Mouse (Mus musculus) adrenal gland, postnatal 4 days (tissue): ENCODE measurements around the gene Rhof. TPM values are rescaled to one million over a fixed set of nuclear protein-coding genes. Genes with fewer than 3 reads are reported as not detected.

Source experiments
- DNase-seq, 2 experiments: peaks; one replicate each; pipeline ENCODE4 v3.0.0; 2021 to 2022; ENCODE audit warnings: low spot score in 2 of 2, mixed read lengths in 2 of 2
- long read RNA-seq, 2 experiments: library from polyadenylated mRNA; stranded (forward); transcript quantifications; one replicate each; pipeline ENCODE4 v2.0.0; 2021
- total RNA-seq, 2 experiments: library from RNA; stranded (reverse); gene quantifications; 2 replicates each; pipeline ENCODE4 v1.2.3; 2021

The Rhof gene
- total RNA-seq = 1 to 10 TPM; 1.8 TPM
- long read RNA-seq, experiment 1, partial matches to known transcripts = 0 of 1 reads
- long read RNA-seq, experiment 1, other reads (novel, unspliced or antisense) = 1 of 1 reads
- long read RNA-seq, experiment 2 = 0 reads

DNA sequence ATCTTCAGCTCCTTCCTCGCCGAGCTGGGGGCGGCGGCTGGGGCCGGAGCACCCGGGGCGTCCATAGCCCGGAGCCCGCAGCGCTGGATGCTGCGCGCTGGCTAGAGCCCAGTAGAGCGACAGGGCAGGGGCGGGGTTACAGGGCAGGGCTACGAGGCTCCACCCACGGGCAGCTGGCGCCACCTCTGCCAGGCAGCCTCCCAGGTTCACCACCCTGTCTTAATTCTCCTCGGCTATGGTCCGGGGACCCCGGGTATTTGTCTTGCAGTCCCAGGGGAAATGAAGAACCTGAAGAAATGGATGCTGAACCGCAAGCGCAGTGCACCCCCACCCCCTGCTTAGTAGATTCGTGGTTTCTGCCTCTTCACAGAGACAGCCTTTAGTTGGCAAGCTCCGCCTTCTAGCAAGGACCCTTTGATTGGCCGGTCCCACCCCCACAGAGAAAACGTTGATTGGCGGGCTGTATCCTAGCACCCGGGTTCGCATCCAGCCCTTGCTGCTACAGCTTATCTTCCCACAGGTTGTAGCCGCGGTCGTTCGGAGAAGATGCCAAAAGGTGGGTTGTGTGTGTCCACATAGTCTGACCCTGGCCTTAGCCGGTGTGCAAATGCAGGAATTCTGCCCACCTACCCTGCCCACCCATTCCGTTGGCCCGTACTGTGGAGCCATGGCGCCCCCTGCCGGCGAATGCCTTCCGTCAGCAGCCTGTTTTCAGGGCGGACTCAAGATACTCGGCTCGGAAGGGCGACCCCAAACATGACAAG lies at the start of gene Rhof:
Rhof (minus strand) TSS at position 385 of the 764 bp plus-strand sequence.
- peak; percentile 73 to 76 for DNase-seq

DNA sequence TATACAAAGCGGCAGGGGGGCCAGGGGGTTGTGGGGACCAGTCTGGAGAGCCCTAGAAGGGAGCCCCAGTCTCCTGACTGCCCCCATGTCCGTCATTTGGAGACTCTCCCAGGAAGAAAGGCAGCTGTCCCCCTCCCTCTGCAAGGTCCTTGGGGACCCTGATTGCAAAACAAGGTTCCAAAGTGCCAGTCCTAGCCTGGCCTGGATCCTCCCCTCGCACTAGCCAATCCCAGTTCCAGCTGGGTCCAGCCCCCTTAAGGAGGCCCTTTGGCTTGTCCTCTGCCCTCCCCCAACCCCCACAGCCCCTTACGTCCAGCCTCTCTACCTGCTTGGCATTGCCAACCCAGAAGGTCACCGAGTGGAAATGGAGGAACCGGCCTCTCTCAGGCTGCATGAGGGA lies 49.0 kb upstream of the Rhof start:
- no peak for DNase-seq

DNA sequence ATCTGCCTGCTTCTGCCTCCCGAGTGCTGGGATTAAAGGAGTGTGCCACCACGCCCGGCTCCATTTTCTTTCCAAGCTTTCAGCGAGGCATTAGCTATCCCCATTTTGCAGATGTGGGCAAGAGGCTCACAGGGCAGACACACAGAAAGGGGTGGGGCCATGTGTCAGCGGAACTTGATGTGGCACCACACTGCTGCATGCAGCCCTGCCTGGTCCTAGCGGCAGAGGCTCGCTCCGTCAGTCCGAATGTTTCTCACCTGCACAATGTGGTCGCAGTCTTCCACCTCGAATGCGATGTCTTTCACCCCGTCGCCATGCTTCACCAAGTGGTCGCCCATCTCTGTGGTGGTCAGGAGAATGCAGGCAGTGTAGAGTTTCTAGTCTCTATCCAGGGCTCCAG lies 47.9 kb upstream of the Rhof start:
- no peak for DNase-seq

DNA sequence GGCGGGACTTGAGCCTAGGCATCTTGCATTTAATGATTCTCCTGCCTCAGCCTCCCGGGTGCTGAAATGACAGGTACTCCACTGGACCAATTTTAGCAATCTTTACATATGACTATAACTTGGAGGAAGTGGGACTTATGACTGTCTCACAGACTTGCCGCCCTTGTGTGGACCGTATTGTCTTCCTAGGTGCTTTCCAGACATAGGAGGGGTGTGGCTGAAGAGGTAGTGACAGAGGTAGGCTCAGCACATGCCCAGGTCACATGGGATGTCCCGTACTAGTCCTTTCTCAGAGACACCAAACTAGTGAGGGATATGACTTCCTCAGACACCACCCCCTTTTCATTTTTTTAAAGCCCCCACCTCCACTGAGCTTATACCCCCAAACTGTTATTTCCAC lies 46.3 kb upstream of the Rhof start:
- no peak for DNase-seq

DNA sequence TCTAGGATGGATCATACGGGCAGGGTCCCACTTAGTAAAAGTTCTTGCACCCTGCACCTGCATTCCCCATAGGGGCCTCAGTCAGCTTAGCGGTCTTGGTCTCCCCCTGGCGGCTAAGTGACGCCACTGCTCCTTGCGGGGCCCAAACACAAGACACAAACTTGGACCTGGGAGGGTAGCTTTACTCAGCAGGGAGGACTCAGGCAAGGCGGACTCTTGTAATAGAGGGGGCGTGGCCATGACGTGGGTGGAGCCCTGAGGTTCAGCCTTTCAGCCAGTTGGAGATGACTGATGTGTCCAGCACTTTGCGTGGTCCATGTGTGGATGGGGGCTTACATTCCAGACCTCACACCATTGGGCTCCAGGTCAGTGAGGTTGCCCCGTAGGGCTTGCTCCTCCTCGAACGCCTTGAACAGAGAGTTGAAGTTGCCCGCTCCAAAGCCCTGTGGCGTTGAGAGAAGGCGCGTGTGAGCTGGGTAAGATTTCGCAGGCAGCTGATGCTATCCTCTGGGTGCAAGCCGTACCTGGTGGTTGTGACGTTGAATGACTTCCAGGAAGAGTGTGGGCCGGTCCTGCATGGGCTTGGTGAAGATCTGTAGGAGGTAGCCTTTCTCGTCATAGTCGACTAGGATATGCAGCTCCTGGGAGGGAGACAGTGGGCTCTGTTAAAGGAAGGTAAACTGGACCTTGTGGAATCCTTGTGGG lies 39.3 kb upstream of the Rhof start:
- peak; percentile 81 to 82 for DNase-seq

DNA sequence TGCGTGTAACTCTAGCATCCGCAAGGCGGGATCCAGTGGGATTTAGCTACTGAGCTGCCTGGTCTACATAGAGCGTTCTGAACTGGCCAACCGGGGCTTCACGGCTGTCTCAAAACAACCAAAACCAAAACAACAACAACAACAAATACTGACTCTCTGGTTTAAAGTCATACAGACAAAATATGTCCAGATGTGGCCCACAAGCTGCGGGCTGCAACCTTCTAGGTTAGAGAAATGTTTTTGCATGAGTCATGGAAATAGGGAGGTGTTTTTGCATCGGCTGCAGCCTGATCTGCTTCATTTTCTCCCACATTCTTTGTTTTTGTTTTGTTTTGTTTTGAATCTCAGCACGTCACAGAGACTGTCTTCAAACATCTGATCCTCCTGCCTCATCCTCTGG lies 37.9 kb upstream of the Rhof start:
- no peak for DNase-seq

DNA sequence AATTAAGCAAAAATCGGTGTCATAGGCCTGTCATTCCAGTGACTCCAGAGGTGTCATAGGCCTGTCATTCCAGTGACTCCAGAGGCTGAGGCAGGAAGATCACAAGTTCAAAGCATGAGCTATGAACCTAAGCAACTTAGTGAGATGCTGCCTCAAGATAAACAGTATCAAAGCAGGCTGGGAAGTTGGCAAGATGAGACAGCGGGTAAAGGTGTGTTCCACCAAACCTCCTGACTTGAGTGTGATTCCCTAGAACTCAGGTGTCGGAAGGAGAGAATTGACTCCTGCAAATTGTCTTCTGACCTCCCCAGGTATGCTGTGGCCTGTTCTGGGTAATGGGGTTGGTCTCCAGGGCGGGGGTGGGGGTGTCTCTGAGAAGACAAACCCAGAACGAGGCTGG lies 36.8 kb upstream of the Rhof start, which contains the start of gene Psmd9:
Psmd9 (plus strand) TSS at position 130 of the 400 bp plus-strand sequence.
- DNase-seq = no peak

DNA sequence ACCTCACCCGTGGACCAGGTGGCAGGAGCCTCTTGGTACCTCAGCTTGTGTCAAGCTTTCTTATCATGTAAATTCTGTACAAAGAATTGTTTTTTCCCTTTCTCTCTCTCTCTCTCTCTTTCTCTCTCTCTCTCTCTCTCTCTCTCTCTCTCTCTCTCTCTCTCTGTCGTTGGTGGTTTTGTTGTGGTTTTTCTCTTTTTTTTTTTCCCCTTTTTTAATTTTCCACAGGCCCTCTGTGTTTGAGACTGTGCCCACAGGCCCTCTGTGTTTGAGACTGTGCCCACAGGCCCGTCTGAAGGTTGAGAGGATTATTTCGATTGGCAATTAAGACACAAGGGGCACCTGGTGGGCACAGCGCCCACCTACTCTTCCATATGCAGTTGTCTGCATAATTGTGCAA lies 35.1 kb upstream of the Rhof start:
- no peak for DNase-seq

DNA sequence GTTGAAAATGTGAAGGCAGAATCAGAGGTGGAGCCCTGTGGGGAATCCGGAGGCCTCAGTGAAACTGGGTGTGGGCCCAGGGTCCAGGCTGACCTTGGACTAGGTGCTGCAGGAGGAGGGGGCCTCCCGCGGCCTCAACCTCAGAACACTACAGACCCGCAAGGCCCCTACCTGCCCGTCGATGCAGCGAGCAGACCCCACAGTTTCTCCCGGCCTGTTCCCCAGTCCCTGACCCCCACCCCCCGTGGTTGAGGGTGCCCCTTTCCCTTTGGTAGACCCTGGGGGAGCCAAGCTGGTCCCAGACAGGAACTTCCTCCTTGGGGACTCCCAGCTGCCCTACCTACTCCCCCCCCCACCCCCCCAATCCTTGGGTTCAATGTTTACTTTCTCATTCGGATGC lies 33.9 kb upstream of the Rhof start:
- DNase-seq = no peak

DNA sequence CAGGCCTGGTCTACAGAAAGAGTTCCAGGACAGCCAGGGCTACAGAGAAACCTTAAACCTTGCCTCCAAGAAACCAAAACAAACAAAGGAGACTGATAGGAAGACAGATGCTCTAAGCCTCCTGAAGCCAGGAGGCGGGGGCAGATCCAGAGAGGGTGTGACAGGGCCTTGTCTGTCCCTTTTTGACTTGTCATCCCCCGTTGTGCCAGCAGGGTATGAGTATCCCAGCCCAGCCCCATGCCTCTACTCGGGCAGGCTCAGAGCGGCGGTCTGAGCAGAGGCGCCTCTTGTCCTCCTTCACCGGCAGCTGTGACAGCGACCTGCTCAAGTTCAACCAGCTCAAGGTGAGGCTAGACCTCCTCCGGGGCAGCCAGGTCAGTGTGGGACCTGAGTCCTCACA lies 30.4 kb upstream of the Rhof start:
- DNase-seq = no peak

DNA sequence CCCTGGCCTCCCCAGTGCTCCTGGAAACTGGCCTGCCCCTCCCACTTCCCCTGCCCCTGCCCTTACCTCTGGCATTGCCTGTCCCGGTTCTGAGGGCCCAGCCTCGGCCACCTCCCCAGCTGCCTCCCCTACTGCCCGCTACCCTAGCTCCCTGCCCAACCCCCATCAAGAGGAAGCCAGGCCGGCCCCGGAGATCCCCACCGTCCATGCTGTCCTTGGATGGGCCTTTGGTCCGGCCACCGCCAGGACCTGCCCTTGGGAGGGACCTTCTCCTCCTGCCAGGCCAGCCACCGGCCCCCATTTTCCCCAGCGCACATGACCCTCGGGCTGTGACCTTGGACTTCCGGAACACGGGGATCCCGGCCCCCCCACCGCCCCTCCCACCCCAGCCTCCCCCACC lies 27.8 kb upstream of the Rhof start:
- peak in 1 of 2 experiments; percentile 55 for DNase-seq

DNA sequence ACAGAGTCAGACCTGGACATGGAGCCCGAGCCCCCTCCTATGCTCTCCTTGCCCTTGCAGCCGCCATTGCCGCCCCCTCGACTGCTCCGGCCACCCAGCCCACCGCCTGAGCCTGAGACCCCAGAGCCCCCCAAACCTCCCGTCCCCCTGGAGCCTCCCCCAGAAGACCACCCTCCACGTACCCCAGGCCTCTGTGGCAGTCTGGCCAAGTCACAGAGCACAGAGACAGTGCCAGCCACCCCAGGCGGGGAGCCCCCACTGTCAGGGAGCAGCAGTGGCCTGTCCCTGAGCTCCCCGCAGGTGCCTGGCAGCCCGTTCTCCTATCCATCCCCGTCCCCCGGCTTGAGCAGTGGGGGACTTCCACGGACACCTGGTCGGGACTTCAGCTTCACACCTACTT lies 27.4 kb upstream of the Rhof start:
- no peak for DNase-seq

DNA sequence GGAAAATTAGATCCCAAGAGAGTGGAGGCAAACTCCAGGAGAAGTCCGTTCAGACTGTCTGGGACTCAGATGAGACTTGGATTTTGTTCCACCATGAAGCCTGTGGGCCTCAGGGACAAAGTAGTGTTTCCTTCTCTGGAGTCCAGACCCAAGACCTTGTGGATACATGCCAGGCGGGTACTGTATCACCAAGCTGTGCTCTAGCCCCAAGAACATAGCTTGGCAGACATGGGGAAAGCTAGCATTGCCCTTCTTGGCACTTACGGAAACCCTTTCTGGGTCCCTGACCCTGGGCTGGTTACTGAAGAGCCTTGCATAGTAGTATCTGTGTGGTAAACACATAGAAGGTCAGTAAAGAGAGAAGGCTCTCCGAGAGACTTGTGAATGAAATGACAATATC lies 27.0 kb upstream of the Rhof start:
- DNase-seq = no peak

DNA sequence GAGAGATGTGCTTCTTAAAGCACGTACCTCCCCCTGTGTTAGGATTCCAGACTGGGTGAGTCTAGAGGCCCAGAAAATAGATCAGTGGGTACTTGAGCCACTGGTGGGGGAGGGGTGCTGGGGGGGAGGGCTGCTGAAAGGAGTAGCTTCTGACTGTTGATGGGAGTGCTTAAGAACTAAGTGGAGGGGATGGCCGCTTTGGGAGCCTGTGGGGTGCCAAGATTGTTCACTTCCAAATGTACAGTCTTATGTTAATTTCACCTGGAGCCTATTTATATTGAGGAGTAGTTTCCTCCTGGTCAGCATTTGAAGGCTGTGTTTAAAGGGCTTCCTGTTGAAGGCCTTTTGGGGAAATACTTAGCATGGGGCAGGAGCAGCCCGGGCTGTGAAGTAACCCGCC lies 25.5 kb upstream of the Rhof start:
- DNase-seq = no peak

DNA sequence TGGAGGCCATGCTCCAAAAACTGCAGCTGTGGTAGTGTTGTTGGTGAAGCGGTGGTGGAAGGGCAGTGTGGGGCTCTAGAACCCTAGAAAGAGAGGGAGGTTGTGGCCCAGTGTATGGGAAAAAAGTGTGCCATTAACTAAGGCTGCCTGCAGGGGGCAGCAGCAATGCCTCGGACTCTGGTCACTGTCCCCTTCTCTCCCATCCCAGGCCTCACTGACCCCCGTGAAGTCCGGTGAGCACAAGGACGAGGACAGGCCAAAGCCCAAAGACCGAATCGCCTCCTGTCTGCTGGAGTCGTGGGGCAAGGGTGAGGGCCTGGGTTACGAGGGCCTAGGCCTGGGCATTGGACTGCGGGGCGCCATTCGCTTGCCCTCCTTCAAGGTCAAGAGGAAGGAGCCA lies 24.3 kb upstream of the Rhof start:
- no peak for DNase-seq

DNA sequence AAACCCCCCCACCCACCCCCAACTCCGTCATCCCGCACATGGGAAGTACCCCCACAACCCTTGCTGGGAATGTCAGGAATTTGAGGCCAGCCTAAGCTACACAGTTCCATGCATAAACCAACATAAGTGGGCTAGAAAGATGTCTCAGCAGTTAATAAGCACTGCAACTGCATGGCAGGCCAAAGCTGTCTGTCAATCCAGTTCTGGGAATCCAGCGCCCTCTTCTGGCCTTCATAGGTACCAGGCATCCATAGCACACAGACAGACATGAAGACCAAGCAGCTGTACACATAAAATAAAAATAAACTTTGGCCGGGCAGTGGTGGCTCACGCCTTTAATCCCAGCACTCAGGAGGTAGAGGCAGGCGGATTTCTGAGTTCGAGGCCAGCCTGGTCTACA lies 22.9 kb upstream of the Rhof start:
- no peak for DNase-seq

DNA sequence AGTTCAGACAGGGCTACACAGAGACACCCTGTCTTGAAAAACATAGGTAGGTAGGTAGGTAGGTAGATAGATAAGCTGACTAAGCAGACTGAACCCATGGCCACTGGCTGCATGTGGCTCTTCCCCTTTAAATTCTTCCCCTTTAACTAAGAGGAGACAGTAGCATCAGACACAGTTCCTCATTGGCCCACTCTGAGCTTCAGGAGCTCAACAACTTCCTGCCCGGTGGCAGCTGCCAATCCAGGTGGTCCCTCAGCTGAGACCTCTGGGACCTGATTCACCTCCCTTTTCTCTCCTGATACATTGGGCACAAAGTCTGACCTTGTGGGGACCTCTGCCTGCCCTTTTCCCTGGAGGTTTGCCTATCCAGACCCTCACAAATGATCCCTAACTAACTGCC lies 20.4 kb upstream of the Rhof start:
- no peak for DNase-seq

DNA sequence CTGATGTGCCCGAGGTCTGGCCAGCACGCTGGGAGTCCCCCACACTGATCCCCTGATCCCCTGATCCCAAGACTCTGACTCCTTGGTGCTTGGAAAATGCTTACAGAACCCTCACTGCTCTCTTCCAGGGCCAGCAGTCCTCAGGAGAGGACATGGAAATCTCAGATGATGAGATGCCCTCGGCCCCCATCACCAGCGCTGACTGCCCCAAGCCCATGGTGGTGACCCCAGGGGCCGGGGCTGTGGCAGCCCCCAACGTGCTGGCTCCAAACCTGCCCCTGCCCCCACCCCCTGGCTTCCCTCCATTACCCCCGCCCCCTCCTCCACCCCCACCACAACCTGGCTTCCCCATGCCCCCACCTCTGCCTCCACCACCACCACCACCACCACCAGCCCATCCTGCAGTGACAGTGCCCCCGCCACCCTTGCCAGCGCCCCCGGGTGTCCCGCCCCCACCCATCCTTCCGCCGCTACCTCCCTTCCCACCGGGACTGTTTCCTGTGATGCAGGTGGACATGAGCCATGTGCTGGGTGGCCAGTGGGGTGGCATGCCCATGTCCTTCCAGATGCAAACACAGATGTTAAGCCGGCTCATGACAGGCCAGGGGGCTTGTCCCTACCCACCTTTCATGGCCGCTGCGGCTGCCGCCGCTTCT lies 19.3 kb upstream of the Rhof start:
- DNase-seq = no peak

DNA sequence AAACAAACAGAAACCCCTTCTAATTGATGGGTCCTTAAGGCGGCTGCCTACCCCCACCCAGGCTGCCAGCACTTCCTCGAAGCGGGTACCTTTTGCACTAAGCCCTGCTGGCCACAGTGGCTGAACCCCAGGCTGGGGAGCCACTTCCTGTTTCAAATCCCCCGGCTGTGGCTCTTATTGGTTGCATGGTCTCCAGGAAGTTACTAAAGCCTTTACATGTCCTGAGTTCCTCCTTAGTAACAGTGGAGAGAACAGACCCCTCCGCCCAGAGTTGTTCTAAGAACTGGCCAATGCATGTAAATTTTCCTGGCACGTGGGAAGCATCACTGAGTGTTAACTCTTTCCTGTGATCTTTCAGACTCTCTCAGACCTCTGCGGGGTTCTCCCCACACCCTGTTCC lies 18.6 kb upstream of the Rhof start:
- DNase-seq = no peak

DNA sequence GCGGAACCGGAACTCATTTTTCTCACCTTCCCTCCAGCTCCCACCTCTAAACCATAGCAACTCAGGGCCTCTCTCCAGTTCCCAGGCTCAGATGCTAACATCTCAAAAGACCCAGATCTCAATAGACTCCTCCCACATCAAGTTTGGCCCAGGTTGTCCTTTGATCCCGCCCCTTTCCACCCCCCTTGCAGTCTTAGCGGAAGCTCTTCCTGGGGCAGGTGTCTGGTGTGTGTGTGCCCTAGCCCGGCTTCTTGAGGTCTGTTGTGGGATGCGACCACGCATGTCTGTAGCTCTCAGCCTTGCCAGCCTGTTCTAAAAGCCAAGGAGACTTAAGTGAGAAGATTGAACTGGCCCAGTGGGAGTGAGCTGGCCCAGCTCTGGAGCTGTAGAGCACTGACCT lies 18.1 kb upstream of the Rhof start:
- no peak for DNase-seq

DNA sequence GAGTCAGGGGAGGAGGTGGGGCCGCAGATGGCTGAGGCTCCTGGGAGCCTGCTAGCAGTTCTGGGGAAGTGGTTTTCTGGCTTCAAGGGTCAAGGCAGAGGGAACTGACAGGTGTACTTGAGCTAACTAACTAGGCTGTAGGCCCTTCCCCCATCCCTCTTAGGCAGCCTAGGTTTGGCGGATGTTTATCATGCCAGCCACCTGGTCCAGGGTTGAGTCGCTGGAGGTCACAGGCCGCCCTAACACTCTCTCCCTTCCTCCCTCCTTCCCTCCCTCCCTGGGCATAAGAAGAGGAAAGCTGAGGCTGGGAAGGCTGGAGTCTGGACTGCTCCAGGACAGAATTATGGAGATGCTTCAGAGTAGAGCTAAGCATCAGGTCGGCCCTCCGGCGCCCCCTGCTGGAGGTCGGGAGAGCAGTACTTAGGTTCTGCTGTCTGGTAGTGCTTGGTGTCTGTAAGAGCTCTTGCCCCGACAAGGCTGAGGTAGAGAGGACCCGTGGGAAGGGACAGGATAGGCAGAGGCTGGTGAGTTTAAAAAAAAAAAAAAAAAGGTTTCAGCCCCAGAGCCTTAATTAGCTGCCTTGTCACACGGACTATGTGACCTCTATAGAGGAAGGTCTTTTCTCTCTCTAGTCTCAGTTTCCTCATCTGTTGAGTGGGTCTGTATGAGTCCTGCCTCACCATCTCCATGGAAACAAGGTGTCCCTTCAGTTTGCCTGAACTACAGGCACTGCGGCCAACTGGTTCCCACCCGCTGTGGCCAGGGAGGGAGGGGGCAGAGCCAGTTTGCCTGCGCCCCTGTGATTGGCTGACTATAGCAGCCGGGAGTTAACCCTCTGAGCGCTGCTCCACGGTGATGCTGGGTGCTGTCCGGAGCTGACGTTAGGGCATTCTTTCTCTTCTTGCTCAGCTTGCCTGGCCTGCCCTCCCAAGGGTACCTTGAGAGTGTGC lies 17.2 kb upstream of the Rhof start:
- peak; percentile 81 to 84 for DNase-seq
